Mouse (Mus musculus): ENCODE measurements at regions not wholly inside any gene's neighbourhood (a gene's known extent, or its start where the extent isn't known, plus 50 kb on each side); places are given as distances from the start of the nearest gene placed in this dataset.
"Not testable (repeated sequence)": the region's sequence is repeated elsewhere in the genome, so short reads cannot be mapped to it uniquely, and the experiment has no call there.

GRCm38 (mm10) chr15:34027111-34027510, 330.6 kb downstream of the 9430069I07Rik start:
- not testable (repeated sequence) for DNase-seq

- DNase-seq: no peak
Observed at GRCm38 (mm10) chr15:34025396-34025795, 332.3 kb downstream of the 9430069I07Rik start.

- peak; percentile 80 for DNase-seq
Observed at GRCm38 (mm10) chr15:34021857-34022256, 335.8 kb downstream of the 9430069I07Rik start.

GRCm38 (mm10) chr15:34016397-34017156, 341.1 kb downstream of the 9430069I07Rik start:
- peak; percentile 19 for DNase-seq

- no peak for DNase-seq
Observed at GRCm38 (mm10) chr15:34008591-34008990, 349.1 kb downstream of the 9430069I07Rik start.

- DNase-seq: no peak
Observed at GRCm38 (mm10) chr15:33992383-33992782, 365.3 kb downstream of the 9430069I07Rik start.

- no peak for DNase-seq
Observed at GRCm38 (mm10) chr15:33975077-33975476, 382.6 kb downstream of the 9430069I07Rik start.

- no peak for DNase-seq
Observed at GRCm38 (mm10) chr15:33973466-33973865, 384.2 kb downstream of the 9430069I07Rik start.

GRCm38 (mm10) chr15:33969409-33969808, 388.3 kb downstream of the 9430069I07Rik start:
- DNase-seq: no peak

GRCm38 (mm10) chr15:33935013-33935664, 422.5 kb downstream of the 9430069I07Rik start:
- DNase-seq: no peak

GRCm38 (mm10) chr15:33926446-33926845, 431.2 kb downstream of the 9430069I07Rik start:
- no peak for DNase-seq

- no peak for DNase-seq
Observed at GRCm38 (mm10) chr15:33924094-33924890, 433.4 kb downstream of the 9430069I07Rik start.

GRCm38 (mm10) chr15:33914891-33915290, 442.8 kb downstream of the 9430069I07Rik start:
- DNase-seq: no peak

- no peak for DNase-seq
Observed at GRCm38 (mm10) chr15:33906727-33907479, 450.8 kb downstream of the 9430069I07Rik start.

- no peak for DNase-seq
Observed at GRCm38 (mm10) chr15:33896076-33896475, 461.6 kb downstream of the 9430069I07Rik start.

GRCm38 (mm10) chr15:33890606-33891005, 467.1 kb downstream of the 9430069I07Rik start:
- no peak for DNase-seq

- DNase-seq: no peak
Observed at GRCm38 (mm10) chr15:33888865-33889368, 468.8 kb downstream of the 9430069I07Rik start.

GRCm38 (mm10) chr15:33862224-33862752, 495.4 kb downstream of the 9430069I07Rik start:
- DNase-seq: no peak

GRCm38 (mm10) chr15:33825435-33826088, 532.1 kb downstream of the 9430069I07Rik start:
- no peak for DNase-seq

- no peak for DNase-seq
Observed at GRCm38 (mm10) chr15:33824826-33825225, 532.8 kb downstream of the 9430069I07Rik start.

GRCm38 (mm10) chr15:33780960-33781359, 576.7 kb downstream of the 9430069I07Rik start:
- no peak for DNase-seq

GRCm38 (mm10) chr15:33759496-33759895, 598.2 kb downstream of the 9430069I07Rik start:
- no peak for DNase-seq

Measured in thymus, postnatal 4 days (tissue).